Mouse (Mus musculus): ENCODE data around the gene Vwa8. TPM values are rescaled to one million over a fixed set of nuclear protein-coding genes. Genes with fewer than 3 reads are reported as not detected.

The Vwa8 gene
- polyA plus RNA-seq (2015; fragmentation: Nextera tagmentation; extraction: Ambion mirVana), result 11.4 and 13.1 TPM in 2 replicates

GRCm38 (mm10) chr14:78848941-78849911 lies at the start of gene Vwa8:
TSS of gene Vwa8 (plus strand) at chr14:78849052.

Other genes starting within 250 kb of the Vwa8 start
- gene Dgkh, start 116.3 kb upstream of the Vwa8 start, polyA plus RNA-seq (2015; fragmentation: Nextera tagmentation; extraction: Ambion mirVana), result 0.87 and 1.2 TPM in 2 replicates

Measured in skeletal muscle tissue, postnatal 0 days (tissue).